Mouse (Mus musculus): ENCODE results near the gene Dnm3.

GRCm38 (mm10) chr1:161998781-161999180, 479.1 kb downstream of the Dnm3 start:
- TF ChIP-seq CTCF (IDR thresholded peaks at IDR 0.05; ENCODE audit: control insufficient read depth, insufficient read depth, low read length) (no peak), POLR2A (IDR thresholded peaks at IDR 0.05; ENCODE audit: borderline replicate concordance, control insufficient read depth, low read depth, low read length) (no peak)
